Mouse (Mus musculus) stomach, postnatal 0 days (tissue): ENCODE data around the gene Trub2.

ENCODE experiments used
- CTCF ChIP-seq: IDR thresholded peaks from 2 replicates; pipeline ENCODE4 v1.5.1; 2016; ENCODE audit warnings: antibody characterized with exemption, low read depth, mild to moderate bottlenecking, moderate library complexity
- EP300 ChIP-seq: optimal IDR thresholded peaks from 2 replicates; pipeline ENCODE3; 2016; ENCODE audit warnings: antibody characterized with exemption

GRCm38 (mm10) chr2:29802075-29802826 lies 13.9 kb upstream of the Trub2 start, which contains the start of gene Slc27a4:
- TF ChIP-seq CTCF, result peak; percentile 40
- no peak for TF ChIP-seq EP300
